Mouse (Mus musculus): Measurements from ENCODE around the gene Cdk17.

DNA sequence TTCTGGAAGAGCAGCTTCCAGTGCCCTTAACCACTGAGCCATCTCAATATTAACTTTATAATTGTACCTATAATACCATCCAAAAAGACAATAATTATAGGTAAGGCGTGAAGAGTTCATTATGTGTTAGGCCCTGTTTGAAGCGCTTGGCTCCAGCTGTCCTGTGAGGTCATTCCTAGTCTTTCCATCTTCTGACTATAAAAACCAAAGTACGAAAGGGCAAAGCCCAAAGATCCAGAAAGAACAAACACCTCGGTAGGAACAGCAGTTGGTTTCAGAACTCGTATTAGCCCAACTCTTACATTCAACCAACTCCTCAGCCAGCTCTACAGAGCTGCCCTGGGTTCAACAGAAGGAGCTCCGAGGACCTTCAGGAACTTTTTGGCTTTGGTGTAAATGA is 48.7 kb upstream of the Cdk17 start:
- TF ChIP-seq CTCF (IDR thresholded peaks at IDR 0.05; ENCODE audit: low read depth) (no peak), EP300 (optimal IDR thresholded peaks at IDR 0.05) (no peak)

Measured in stomach, postnatal 0 days (tissue).